Mouse (Mus musculus) bone marrow macrophage, adult 2 months (primary cell): ENCODE data around the gene Reep3.

Experiments used
- CTCF ChIP-seq: IDR thresholded peaks from 2 replicates; pipeline ENCODE4 v1.5.1; 2012; ENCODE audit warnings: low read depth, mild to moderate bottlenecking, low read length, moderate library complexity
- POLR2A ChIP-seq: IDR thresholded peaks from 2 replicates; pipeline ENCODE4 v1.6.1; 2012; ENCODE audit warnings: mild to moderate bottlenecking, low read depth, low read length, borderline replicate concordance

GRCm38 (mm10) chr10:66974417-66974816, 122.3 kb downstream of the Reep3 start:
- TF ChIP-seq CTCF (no peak), POLR2A (no peak)
